Mouse (Mus musculus): Measurements from ENCODE around the gene Fpgt. TPM values are rescaled to one million over a fixed set of nuclear protein-coding genes. Genes with fewer than 3 reads are reported as not detected.

Fpgt gene
- polyA plus RNA-seq (2012; rRNA removed) = 27.6 and 29.2 TPM in 2 replicates

DNA sequence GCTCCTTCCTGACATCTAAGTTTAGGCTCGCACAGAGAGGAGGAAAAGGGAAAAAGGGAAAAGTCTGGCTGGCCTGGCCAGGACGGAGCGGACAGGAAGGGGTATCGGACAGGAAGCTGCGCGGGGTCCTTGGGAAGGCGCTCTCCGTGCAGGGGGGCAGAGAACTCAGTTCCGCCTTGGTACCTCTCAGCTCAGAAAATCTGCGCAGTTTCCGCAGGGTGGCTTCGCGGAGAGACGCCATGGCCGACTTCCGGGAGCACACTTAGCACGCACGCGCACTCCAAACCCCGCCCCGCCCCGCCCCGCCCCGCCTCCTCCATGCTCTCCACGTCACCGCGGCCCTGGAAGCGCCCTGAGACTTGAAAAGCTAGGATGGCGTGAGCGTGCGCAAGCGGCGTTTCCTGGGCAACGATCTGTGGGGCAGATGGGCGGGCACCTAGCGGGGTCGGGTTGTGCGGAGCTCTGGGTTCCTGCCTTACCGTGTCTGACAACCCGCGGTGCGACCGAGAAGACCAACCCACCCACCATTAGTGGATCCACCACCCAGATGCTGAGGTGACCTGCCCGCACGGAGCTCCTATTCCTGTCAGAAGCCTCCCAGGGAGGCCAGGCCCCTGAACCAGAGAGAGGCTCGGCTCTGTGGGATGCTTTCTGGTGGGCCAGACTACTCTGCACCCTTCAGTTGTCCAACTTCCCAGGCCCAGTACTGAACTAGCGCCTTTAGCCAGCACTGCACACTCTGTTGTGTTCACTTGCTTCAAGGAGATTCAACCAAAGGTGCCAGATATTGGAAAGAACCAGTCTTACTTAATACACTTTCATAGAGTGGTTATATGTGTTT lies at the start of gene Fpgt, which contains the start of gene Lrriq3:
TSS of gene Fpgt (minus strand) at position 288 of the 841 bp plus-strand sequence.
TSS of gene Lrriq3 (plus strand) at position 319 of the 841 bp plus-strand sequence.
- peak; percentile 78 for TF ChIP-seq POLR2A (IDR thresholded peaks at IDR 0.05; ENCODE audit: extremely low read depth, insufficient read depth, low read length)
- TF ChIP-seq CTCF (IDR thresholded peaks at IDR 0.05; ENCODE audit: extremely low read depth, insufficient read depth, low read length) = no peak
- peak within 1 kb of the TSS; percentile 76 for H3K27ac ChIP-seq (ENCODE audit: insufficient read depth, low read length)
- H3K4me1 ChIP-seq (ENCODE audit: control insufficient read depth, insufficient read depth, low read length) = peaks cover 2% of the 10 kb centered on the region; the same call in 1 of the 2 replicates
- peak within 1 kb of the TSS; percentile 96 for H3K4me3 ChIP-seq (ENCODE audit: insufficient read depth, low read length)

DNA sequence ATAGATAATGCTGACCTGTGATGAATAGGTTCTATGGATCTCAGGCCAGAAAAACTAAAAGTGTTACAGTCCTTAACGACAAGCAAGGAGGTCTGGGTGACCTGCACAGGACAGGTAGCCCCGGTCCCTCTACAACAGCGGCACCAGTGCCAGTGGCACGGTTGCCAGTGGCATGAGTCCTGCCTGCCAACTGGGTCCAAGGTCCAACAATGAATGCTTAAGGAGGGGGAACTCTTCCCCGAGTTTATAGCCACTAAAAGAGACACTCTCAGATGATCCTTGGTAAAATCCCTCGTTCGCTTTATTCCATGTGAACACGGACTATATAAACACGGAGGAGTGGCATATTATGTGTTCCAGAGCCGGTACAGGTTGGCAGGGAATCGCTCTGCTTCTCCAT lies 47.8 kb upstream of the Fpgt start:
- H3K4me3 ChIP-seq (ENCODE audit: insufficient read depth, low read length) = no peak overlapping the region
- H3K4me1 ChIP-seq (ENCODE audit: control insufficient read depth, insufficient read depth, low read length) = no peaks in the 10 kb centered on the region
- no peak overlapping the region for H3K27ac ChIP-seq (ENCODE audit: insufficient read depth, low read length)
- TF ChIP-seq POLR2A (IDR thresholded peaks at IDR 0.05; ENCODE audit: extremely low read depth, insufficient read depth, low read length) (no peak), CTCF (IDR thresholded peaks at IDR 0.05; ENCODE audit: extremely low read depth, insufficient read depth, low read length) (no peak)

DNA sequence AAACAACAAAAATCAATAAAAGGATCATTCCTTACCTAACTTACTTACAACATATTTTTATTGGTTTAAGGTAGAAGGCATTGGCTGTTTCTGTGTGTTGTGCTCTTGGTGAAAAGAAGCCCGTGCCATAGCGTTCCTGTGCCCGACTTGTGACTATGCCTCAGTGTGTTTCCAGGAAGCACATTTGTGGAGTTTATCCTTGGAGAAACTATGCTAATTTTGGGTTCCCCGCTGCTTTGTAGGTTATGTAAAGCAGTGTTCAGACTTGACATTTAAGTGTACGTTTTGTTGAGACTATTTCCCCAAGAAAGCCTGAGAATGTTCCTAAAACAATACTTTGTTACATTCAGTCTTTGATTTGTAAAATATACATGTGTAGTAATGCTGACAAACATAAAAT lies 44.5 kb upstream of the Fpgt start:
- no peak overlapping the region for H3K4me3 ChIP-seq (ENCODE audit: insufficient read depth, low read length)
- no peak overlapping the region for H3K27ac ChIP-seq (ENCODE audit: insufficient read depth, low read length)
- TF ChIP-seq CTCF (IDR thresholded peaks at IDR 0.05; ENCODE audit: extremely low read depth, insufficient read depth, low read length) (no peak), POLR2A (IDR thresholded peaks at IDR 0.05; ENCODE audit: extremely low read depth, insufficient read depth, low read length) (no peak)
- H3K4me1 ChIP-seq (ENCODE audit: control insufficient read depth, insufficient read depth, low read length) = no peaks in the 10 kb centered on the region

DNA sequence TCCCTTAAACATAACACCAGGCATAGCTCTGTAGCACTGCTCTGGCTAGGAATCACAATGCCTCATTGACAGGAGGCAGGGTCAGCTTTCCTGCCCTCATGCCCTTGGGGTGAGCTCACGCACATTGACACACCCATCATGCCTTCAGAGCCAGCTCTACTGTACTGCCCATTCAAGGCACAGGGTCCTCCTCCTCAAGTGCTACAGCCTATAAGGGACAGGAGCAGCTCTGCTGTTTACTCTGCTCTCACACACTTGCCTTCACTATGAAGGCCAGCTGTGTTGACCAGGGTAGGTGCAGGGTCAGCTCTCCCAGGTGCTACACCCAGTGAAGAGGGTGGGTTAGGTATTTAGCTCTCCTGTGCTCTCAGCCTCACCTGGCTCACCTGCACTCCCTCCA lies 12.8 kb upstream of the Fpgt start:
- no peak overlapping the region for H3K4me3 ChIP-seq (ENCODE audit: insufficient read depth, low read length)
- no peaks in the 10 kb centered on the region for H3K4me1 ChIP-seq (ENCODE audit: control insufficient read depth, insufficient read depth, low read length)
- no peak for TF ChIP-seq POLR2A (IDR thresholded peaks at IDR 0.05; ENCODE audit: extremely low read depth, insufficient read depth, low read length)
- no peak for TF ChIP-seq CTCF (IDR thresholded peaks at IDR 0.05; ENCODE audit: extremely low read depth, insufficient read depth, low read length)
- no peak overlapping the region for H3K27ac ChIP-seq (ENCODE audit: insufficient read depth, low read length)

DNA sequence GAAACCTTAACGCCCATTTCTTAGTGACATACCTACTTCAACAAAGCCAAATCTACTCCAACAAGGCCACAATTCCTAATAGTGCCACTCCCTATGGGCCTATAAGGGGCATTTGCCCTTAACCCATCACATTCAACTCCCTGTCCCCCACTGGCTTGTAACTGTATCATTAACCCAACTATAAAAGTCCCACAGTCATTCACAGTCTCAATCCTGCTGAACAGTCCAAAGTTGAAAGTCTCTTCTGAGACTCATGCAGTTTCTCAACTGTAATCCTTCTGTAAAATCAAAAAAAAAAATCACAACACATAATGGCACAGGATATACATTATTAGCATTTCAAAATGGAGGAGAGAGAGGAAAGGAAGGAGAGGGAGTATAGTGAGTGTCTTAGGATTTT lies 6.1 kb upstream of the Fpgt start:
- Histone ChIP-seq H3K4me1 (ENCODE audit: control insufficient read depth, insufficient read depth, low read length) (no peaks in the 10 kb centered on the region), H3K27ac (ENCODE audit: insufficient read depth, low read length) (no peak overlapping the region), H3K4me3 (ENCODE audit: insufficient read depth, low read length) (no peak overlapping the region)
- TF ChIP-seq POLR2A (IDR thresholded peaks at IDR 0.05; ENCODE audit: extremely low read depth, insufficient read depth, low read length) (no peak), CTCF (IDR thresholded peaks at IDR 0.05; ENCODE audit: extremely low read depth, insufficient read depth, low read length) (no peak)

DNA sequence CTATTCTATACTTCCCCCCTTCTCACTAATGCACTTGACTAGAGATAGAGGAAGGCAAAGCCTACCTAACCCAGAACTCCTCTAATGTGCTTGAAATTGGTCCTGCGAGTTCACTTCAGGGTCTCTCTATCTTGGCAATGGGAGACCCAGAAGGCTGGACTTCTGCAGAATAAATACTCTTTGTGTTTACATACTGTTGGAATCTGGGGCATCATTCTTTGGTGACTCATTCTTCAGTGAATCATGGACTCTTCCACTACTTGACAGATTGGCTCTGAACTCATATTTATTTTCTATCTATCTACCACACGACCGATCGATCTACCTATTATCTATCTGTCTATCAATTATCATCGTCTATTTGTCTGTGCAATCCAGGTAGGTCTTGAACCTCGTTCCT lies 1.1 kb downstream of the Fpgt start:
- Histone ChIP-seq H3K27ac (ENCODE audit: insufficient read depth, low read length) (no peak overlapping the region), H3K4me1 (ENCODE audit: control insufficient read depth, insufficient read depth, low read length) (peaks cover 2% of the 10 kb centered on the region; the same call in 1 of the 2 replicates), H3K4me3 (ENCODE audit: insufficient read depth, low read length) (peak overlapping the region; percentile 96; the same call in 1 of the 2 replicates)
- TF ChIP-seq CTCF (IDR thresholded peaks at IDR 0.05; ENCODE audit: extremely low read depth, insufficient read depth, low read length) = no peak
- TF ChIP-seq POLR2A (IDR thresholded peaks at IDR 0.05; ENCODE audit: extremely low read depth, insufficient read depth, low read length) = no peak

DNA sequence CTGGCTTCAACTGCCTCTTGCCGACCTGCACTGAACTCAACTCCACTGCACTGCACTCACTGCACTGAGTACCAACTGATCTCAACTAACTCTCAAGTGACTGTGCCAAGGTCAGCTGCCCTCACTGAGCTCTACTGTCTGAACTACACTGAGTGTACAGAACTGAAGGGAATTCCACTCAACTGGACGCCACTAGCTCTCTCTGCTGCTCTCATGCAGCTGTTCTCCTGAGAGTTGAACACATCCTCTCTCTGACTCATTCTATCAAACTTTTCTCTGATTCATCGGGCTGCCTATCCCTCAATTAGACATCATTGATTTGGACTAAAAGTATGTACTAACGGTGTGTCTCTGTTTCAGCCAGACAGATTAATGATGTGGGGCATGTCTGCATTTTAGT lies 15.3 kb downstream of the Fpgt start:
- Histone ChIP-seq H3K27ac (ENCODE audit: insufficient read depth, low read length) (no peak overlapping the region), H3K4me1 (ENCODE audit: control insufficient read depth, insufficient read depth, low read length) (no peaks in the 10 kb centered on the region), H3K4me3 (ENCODE audit: insufficient read depth, low read length) (no peak overlapping the region)
- TF ChIP-seq POLR2A (IDR thresholded peaks at IDR 0.05; ENCODE audit: extremely low read depth, insufficient read depth, low read length) (no peak), CTCF (IDR thresholded peaks at IDR 0.05; ENCODE audit: extremely low read depth, insufficient read depth, low read length) (no peak)

DNA sequence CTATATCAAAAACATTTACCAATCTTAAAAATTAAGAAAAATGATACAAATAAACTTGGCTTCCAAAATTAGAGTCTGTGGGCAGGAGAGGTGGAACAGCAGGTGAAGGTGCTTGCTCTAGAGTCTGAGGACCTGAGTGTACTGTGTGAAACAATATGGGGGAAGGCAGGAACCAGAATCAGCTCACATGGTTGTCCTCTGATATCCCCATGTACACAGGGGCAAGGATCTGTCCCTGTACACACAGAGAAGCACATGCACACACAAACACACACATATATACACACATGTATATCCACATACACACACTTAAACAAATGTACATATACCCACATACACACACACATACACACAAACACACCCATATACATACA lies 33.8 kb downstream of the Fpgt start:
- Histone ChIP-seq H3K4me3 (ENCODE audit: insufficient read depth, low read length) (no peak overlapping the region), H3K27ac (ENCODE audit: insufficient read depth, low read length) (no peak overlapping the region), H3K4me1 (ENCODE audit: control insufficient read depth, insufficient read depth, low read length) (peaks cover 1% of the 10 kb centered on the region; the same call in 1 of the 2 replicates)
- no peak for TF ChIP-seq CTCF (IDR thresholded peaks at IDR 0.05; ENCODE audit: extremely low read depth, insufficient read depth, low read length)
- TF ChIP-seq POLR2A (IDR thresholded peaks at IDR 0.05; ENCODE audit: extremely low read depth, insufficient read depth, low read length) = no peak

DNA sequence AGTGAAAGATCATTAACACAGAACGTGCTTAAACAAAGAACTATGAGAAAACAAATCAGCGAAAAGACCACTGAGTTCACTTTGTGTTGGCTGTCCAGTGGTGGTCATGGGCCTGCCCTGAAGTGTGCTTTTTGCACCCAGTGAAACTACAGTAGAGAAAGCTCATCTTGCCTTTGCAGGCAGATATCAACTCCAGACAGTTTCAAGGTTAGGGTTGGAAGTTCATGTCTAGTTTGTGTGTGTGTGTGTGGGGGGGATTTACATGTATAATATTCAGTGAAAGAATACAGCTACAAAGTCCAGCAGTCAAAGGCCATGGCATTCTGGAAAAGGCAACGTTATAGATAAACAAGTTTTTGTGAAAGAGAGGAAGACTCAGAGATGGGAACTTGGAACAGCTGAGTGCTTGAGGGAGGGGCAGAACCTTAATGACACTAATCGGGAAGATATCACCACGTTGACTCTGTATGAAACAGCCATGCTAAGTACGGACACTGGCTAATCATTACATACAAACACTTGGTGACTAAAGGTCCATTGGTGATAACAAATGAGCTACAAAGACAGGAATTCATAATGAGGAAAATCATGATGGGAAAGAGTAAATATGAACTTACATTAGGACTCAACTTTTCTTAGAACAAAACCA lies 34.3 kb downstream of the Fpgt start:
- H3K4me3 ChIP-seq (ENCODE audit: insufficient read depth, low read length) = no peak overlapping the region
- H3K4me1 ChIP-seq (ENCODE audit: control insufficient read depth, insufficient read depth, low read length) = peaks cover 1% of the 10 kb centered on the region; the same call in 1 of the 2 replicates
- H3K27ac ChIP-seq (ENCODE audit: insufficient read depth, low read length) = no peak overlapping the region
- no peak for TF ChIP-seq CTCF (IDR thresholded peaks at IDR 0.05; ENCODE audit: extremely low read depth, insufficient read depth, low read length)
- no peak for TF ChIP-seq POLR2A (IDR thresholded peaks at IDR 0.05; ENCODE audit: extremely low read depth, insufficient read depth, low read length)

Measured in cortical plate, adult 2 months (tissue).